In genomic region chr1:119085771-119086170, GRCm38 (mm10) we compare ENCODE assay signal across 29 mouse cellular contexts. TPM values are rescaled to one million over a fixed set of nuclear protein-coding genes. Genes with fewer than 3 reads are reported as not detected.
A peak's percentile ranks its signal among the peaks of the same experiment; 100 is the strongest.
DNase-seq lines count a peak whose midpoint lies in the region; ATAC-seq lines count a peak whose summit lies in the region.
"Had no signal": no experiment of that assay in that cellular context is flagged by ENCODE, and none has a peak within 500 bp of the region (broad histone marks: within the 10 kb centered on the region; RNA-seq: fewer than 3 reads in every experiment).

No protein-coding gene starts in this region.

- ATAC-seq in megakaryocyte, adult 5-6 weeks (ENCODE audit: poor library complexity, severe bottlenecking) = 0 out of 2 replicates have a peak, but pooled peaks have one; percentile 21
- ATAC-seq in intestine, embryonic 15.5 days = no peak
- ATAC-seq: forebrain, embryonic 16.5 days; midbrain, embryonic 13.5 days had no signal

- H3K4me1 ChIP-seq in intestine, embryonic 15.5 days (replicated peaks) = peaks cover 3% of the 10 kb centered on the region; the same call in 1 of the 2 replicates
- H3K4me1 ChIP-seq: liver, embryonic 15.5 days; lung, embryonic 15.5 days; midbrain, embryonic 13.5 days had no signal

- H3K27me3 ChIP-seq in intestine, embryonic 15.5 days (replicated peaks) = no peaks in the 10 kb centered on the region
- H3K27me3 ChIP-seq: embryonic facial prominence, embryonic 13.5 days; liver, embryonic 15.5 days; midbrain, embryonic 13.5 days; neural tube, embryonic 13.5 days had no signal

- 56% methylated on average over 10 of the region's 10 CpGs for WGBS in intestine, embryonic 15.5 days

- intact Hi-C loops in heart, postnatal 25 days (cut with DNase I) = no loop called here

- no peaks in the 10 kb centered on the region for H3K36me3 ChIP-seq in intestine, embryonic 15.5 days
- H3K36me3 ChIP-seq: embryonic facial prominence, embryonic 13.5 days; forebrain, embryonic 10.5 days; kidney, embryonic 15.5 days; liver, embryonic 15.5 days; lung, embryonic 15.5 days; midbrain, embryonic 13.5 days; neural tube, embryonic 13.5 days had no signal

- no peak overlapping the region for H3K4me3 ChIP-seq in intestine, embryonic 15.5 days (replicated peaks)
- H3K4me3 ChIP-seq: embryonic facial prominence, embryonic 13.5 days; forebrain, embryonic 10.5 days; kidney, embryonic 15.5 days; liver, embryonic 15.5 days; lung, embryonic 15.5 days; megakaryocyte, embryonic 14.5 days; midbrain, embryonic 13.5 days; neural tube, embryonic 13.5 days had no signal

- H3K27ac ChIP-seq in intestine, embryonic 15.5 days = no peak overlapping the region
- H3K27ac ChIP-seq: embryonic facial prominence, embryonic 13.5 days; forebrain, embryonic 10.5 days; hindbrain, embryonic 14.5 days; kidney, embryonic 15.5 days; liver, embryonic 15.5 days; lung, embryonic 15.5 days; midbrain, embryonic 13.5 days; neural tube, embryonic 13.5 days had no signal

- H3K9me3 ChIP-seq in intestine, embryonic 15.5 days = no peaks in the 10 kb centered on the region
- H3K9me3 ChIP-seq: embryonic facial prominence, embryonic 13.5 days; forebrain, embryonic 10.5 days; kidney, embryonic 15.5 days; liver, embryonic 15.5 days; lung, embryonic 15.5 days; megakaryocyte, embryonic 14.5 days; midbrain, embryonic 13.5 days; neural tube, embryonic 13.5 days had no signal

- H3K4me2 ChIP-seq in intestine, embryonic 15.5 days (replicated peaks) = no peak overlapping the region
- H3K4me2 ChIP-seq: embryonic facial prominence, embryonic 13.5 days; heart, embryonic 11.5 days; hindbrain, embryonic 14.5 days; kidney, embryonic 15.5 days; liver, embryonic 15.5 days; lung, embryonic 15.5 days; midbrain, embryonic 13.5 days; neural tube, embryonic 13.5 days had no signal

- no peak overlapping the region for H3K9ac ChIP-seq in intestine, embryonic 15.5 days
- H3K9ac ChIP-seq: embryonic facial prominence, embryonic 13.5 days; hindbrain, embryonic 14.5 days; kidney, embryonic 15.5 days; liver, embryonic 15.5 days; lung, embryonic 15.5 days; midbrain, embryonic 13.5 days; neural tube, embryonic 13.5 days had no signal

- DNase-seq in 3134 (ENCODE audit: extremely low read depth, insufficient read length, low spot score) (peak; percentile 45), A20 (ENCODE audit: low read depth, low spot score) (peak; percentile 50), ZHBTc4 (ENCODE audit: low read depth, low spot score) (peak; percentile 65)
- DNase-seq in embryo, embryonic 9.5 days (ENCODE audit: extremely low spot score) = no peak
- no peak for DNase-seq in heart, postnatal 25 days (ENCODE audit: low spot score)
- DNase-seq in heart, adult 8-10 months (ENCODE audit: low spot score) = no peak
- DNase-seq: adrenal gland, postnatal 10 days; cerebellum, adult 11-12 months; cerebellum, adult 9-11 months; embryo, embryonic 11 days; gastrocnemius, postnatal 14 days; heart, adult 11 months; kidney, adult 11 months; kidney, postnatal 25 days; left cerebral cortex, postnatal 4 days had no signal

RNA-seq across cellular contexts. Expression of gene Gli2, which starts 32.4 kb away (rescaled TPM):
- not detected in 2 replicates for total RNA-seq in megakaryocyte, adult 5-6 weeks (2015)
- total RNA-seq in megakaryocyte, adult 5-6 weeks (2017) = not detected in 2 replicates
- polyA plus RNA-seq in intestine, embryonic 15.5 days (2015; fragmentation: Nextera tagmentation; extraction: Ambion mirVana) = 7.2 and 7.4 TPM in 2 replicates
- 1 to 10 TPM; 1.3 to 1.9 TPM for total RNA-seq in heart, postnatal 25 days (2021)
- total RNA-seq in heart, adult 8-10 months (2022) = 1 to 10 TPM in 2 of 4 experiments, under 1 TPM in 2; 0.80 to 1.5 (median 0.99) TPM
- total RNA-seq: hematopoietic stem cell, adult 5-6 weeks had no signal

Comparison
In these comparisons a context has a peak if more than half of its experiments do, and no peak if none do; other contexts are left out.
1. DNase-seq: peak in 3134 (single experiment), A20 (single experiment) and ZHBTc4 (single experiment); none in embryo, embryonic 9.5 days (single experiment), heart, postnatal 25 days (single experiment) and heart, adult 8-10 months (single experiment).